Mouse (Mus musculus): ENCODE data around the gene Ifit2. TPM values are rescaled to one million over a fixed set of nuclear protein-coding genes. Genes with fewer than 3 reads are reported as not detected.
A peak's percentile ranks its signal among the peaks of the same experiment; 100 is the strongest.

The Ifit2 gene
- total and polyA plus RNA-seq, 2 experiments from 2014 or later: 8.2 to 11.5 TPM

DNA sequence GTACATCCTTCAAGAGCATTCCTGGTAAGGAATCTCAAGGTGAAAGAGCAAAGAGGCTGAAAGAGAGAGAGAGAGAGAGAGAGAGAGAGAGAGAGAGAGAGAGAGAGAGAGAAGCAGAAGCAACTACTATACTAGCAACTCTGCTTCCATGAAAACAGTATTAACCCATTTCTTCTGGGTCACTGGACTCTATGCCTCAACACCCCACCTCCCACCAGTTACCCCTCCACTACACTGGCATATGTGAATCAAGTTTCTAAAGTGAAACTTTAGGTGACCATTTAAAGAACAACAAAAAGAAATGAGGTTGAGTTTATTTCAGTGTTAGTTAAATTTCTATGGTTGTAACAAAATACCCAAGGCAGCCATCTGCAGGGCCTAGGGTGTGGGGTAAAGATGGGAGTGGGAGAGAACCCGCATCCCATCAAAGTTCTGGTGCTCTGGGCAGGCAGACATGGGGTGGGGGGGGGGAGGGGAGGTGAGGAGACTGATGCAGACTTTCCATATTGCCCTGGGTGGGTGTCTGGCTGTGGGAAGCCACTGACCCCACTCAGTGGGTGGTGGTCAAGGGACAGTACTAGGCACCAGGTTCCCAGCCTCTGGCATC lies 15.8 kb downstream of the Ifit2 start:
- WGBS: 83% methylated on average over 1 of the region's 1 CpGs
- Histone ChIP-seq H3K4me3 (ENCODE audit: low read depth, low read length) (no peak overlapping the region), H3K27ac (ENCODE audit: low read depth, low read length) (no peak overlapping the region), H3K9ac (replicated peaks; ENCODE audit: low read length, poor library complexity, severe bottlenecking) (no peak overlapping the region), H3K27me3 (ENCODE audit: insufficient read depth, low read length) (no peaks in the 10 kb centered on the region), H3K4me2 (ENCODE audit: low read depth, low read length, poor library complexity, severe bottlenecking) (no peak overlapping the region), H3K4me1 (ENCODE audit: insufficient read depth, low read length) (no peaks in the 10 kb centered on the region), H3K9me3 (ENCODE audit: low read length) (no peaks in the 10 kb centered on the region), H3K36me3 (ENCODE audit: insufficient read depth, low read length) (no peaks in the 10 kb centered on the region)
- no peak for ATAC-seq (ENCODE audit: low FRiP score)
- DNase-seq (ENCODE audit: low spot score): no peak
- no peak for TF ChIP-seq CTCF (IDR thresholded peaks at IDR 0.05)

DNA sequence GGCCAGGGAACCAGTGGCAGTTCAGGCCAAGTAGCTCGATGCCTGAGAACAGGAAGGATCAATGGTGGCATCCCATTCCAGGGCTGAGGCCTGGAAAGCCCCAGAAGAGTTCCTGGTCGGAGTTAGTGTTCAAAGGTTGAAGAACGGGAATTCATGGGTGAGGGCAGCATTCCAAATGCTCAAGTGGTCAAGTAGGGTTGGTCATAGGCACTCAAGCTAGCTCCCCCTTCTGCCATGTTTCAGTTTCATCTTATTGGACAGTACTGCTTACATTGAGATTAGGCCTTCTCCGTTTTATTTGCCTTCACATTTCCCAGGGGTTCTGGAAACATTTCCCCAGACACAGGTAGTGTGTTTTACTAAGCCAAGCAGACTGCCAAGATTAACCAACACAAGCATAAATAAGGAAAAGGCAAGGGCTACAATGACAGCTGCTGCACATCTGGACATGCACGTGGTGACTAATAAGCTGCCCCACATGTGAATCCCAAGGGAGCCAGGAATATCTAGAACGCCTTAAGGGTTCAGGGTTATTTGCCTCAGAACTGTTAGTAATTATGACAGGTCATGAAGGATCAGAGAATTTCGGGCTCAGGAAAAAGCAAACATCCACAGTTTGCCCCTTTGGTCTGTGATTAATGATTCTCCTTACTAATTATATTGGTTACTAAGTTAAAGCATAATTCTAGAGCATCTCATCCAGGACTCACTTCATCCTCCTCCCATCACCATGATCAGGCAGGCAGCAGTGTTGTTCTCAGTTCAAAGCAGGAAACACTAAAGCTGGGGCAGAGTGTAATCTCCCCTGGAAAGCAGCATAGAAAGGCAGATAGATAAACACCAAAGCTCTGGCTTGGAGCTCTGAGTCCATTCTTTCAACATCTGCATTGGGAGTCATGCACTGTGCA lies 18.7 kb downstream of the Ifit2 start:
- TF ChIP-seq CTCF (IDR thresholded peaks at IDR 0.05): no peak
- H3K4me2 ChIP-seq (ENCODE audit: low read depth, low read length, poor library complexity, severe bottlenecking): no peak overlapping the region
- WGBS: 80% methylated on average over 7 of the region's 7 CpGs
- H3K4me1 ChIP-seq (ENCODE audit: insufficient read depth, low read length): no peaks in the 10 kb centered on the region
- no peak overlapping the region for H3K27ac ChIP-seq (ENCODE audit: low read depth, low read length)
- no peak for DNase-seq (ENCODE audit: low spot score)
- 0 out of 2 replicates have a peak, but pooled peaks cover 3% of the 10 kb centered on the region for H3K36me3 ChIP-seq (ENCODE audit: insufficient read depth, low read length)
- no peak overlapping the region for H3K4me3 ChIP-seq (ENCODE audit: low read depth, low read length)
- no peak overlapping the region for H3K9ac ChIP-seq (replicated peaks; ENCODE audit: low read length, poor library complexity, severe bottlenecking)
- H3K9me3 ChIP-seq (ENCODE audit: low read length): no peaks in the 10 kb centered on the region
- ATAC-seq (ENCODE audit: low FRiP score): no peak
- H3K27me3 ChIP-seq (ENCODE audit: insufficient read depth, low read length): no peaks in the 10 kb centered on the region

DNA sequence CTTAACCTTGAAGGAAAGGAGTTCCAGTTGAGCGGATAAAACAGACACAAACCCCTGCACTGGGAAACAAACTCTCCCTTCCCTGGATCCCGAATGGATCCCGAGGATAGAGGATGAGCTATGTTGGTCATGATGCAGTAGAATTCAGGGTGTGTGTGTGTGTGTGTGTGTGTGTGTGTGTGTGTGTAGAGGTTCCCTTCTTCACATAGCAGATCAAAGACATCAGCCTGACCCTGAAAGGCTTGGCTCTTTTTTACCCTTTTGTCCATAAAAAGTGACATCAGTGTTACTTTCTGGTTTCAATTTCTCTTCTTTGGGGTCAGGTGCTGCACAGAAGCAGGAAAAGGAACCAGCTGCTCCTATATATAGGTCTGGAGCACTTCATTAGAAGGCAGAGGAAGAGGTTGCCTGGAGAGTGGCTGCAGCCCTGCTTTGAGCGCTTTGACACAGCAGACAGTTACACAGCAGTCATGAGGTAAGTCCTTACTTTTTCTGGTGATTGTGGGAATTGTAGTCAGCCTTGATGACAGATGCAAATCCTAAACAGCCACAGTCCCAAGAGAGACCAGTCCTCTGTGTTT lies 19.5 kb downstream of the Ifit2 start:
- H3K27ac ChIP-seq (ENCODE audit: low read depth, low read length): no peak overlapping the region
- no peak overlapping the region for H3K4me3 ChIP-seq (ENCODE audit: low read depth, low read length)
- 0 out of 2 replicates have a peak, but pooled peaks cover 3% of the 10 kb centered on the region for H3K36me3 ChIP-seq (ENCODE audit: insufficient read depth, low read length)
- no peaks in the 10 kb centered on the region for H3K9me3 ChIP-seq (ENCODE audit: low read length)
- WGBS: 58% methylated on average over 4 of the region's 4 CpGs
- H3K4me1 ChIP-seq (ENCODE audit: insufficient read depth, low read length): no peaks in the 10 kb centered on the region
- no peak for TF ChIP-seq CTCF (IDR thresholded peaks at IDR 0.05)
- DNase-seq (ENCODE audit: low spot score): no peak
- H3K4me2 ChIP-seq (ENCODE audit: low read depth, low read length, poor library complexity, severe bottlenecking): no peak overlapping the region
- H3K27me3 ChIP-seq (ENCODE audit: insufficient read depth, low read length): no peaks in the 10 kb centered on the region
- ATAC-seq (ENCODE audit: low FRiP score): peak; percentile 46; the same call in 1 of the 2 replicates
- H3K9ac ChIP-seq (replicated peaks; ENCODE audit: low read length, poor library complexity, severe bottlenecking): no peak overlapping the region

GRCm38 (mm10) chr19:34571080-34571479 lies 20.6 kb downstream of the Ifit2 start:
- DNase-seq (ENCODE audit: low spot score): no peak
- Histone ChIP-seq H3K4me2 (ENCODE audit: low read depth, low read length, poor library complexity, severe bottlenecking) (no peak overlapping the region), H3K36me3 (ENCODE audit: insufficient read depth, low read length) (0 out of 2 replicates have a peak, but pooled peaks cover 3% of the 10 kb centered on the region), H3K9ac (replicated peaks; ENCODE audit: low read length, poor library complexity, severe bottlenecking) (no peak overlapping the region), H3K27ac (ENCODE audit: low read depth, low read length) (no peak overlapping the region), H3K4me1 (ENCODE audit: insufficient read depth, low read length) (no peaks in the 10 kb centered on the region), H3K27me3 (ENCODE audit: insufficient read depth, low read length) (no peaks in the 10 kb centered on the region), H3K9me3 (ENCODE audit: low read length) (no peaks in the 10 kb centered on the region), H3K4me3 (ENCODE audit: low read depth, low read length) (no peak overlapping the region)
- WGBS: 91% methylated on average over 1 of the region's 1 CpGs
- ATAC-seq (ENCODE audit: low FRiP score): no peak
- no peak for TF ChIP-seq CTCF (IDR thresholded peaks at IDR 0.05)

GRCm38 (mm10) chr19:34573650-34574049 lies 23.2 kb downstream of the Ifit2 start:
- 92% methylated on average over 5 of the region's 5 CpGs for WGBS

More at GRCm38 (mm10) chr19:34573650-34574049, 23.2 kb downstream of the Ifit2 start:
- Histone ChIP-seq H3K27ac (ENCODE audit: low read depth, low read length) (no peak overlapping the region), H3K9me3 (ENCODE audit: low read length) (no peaks in the 10 kb centered on the region), H3K36me3 (ENCODE audit: insufficient read depth, low read length) (0 out of 2 replicates have a peak, but pooled peaks cover 3% of the 10 kb centered on the region), H3K4me3 (ENCODE audit: low read depth, low read length) (no peak overlapping the region), H3K27me3 (ENCODE audit: insufficient read depth, low read length) (no peaks in the 10 kb centered on the region), H3K9ac (replicated peaks; ENCODE audit: low read length, poor library complexity, severe bottlenecking) (no peak overlapping the region), H3K4me1 (ENCODE audit: insufficient read depth, low read length) (no peaks in the 10 kb centered on the region), H3K4me2 (ENCODE audit: low read depth, low read length, poor library complexity, severe bottlenecking) (no peak overlapping the region)
- no peak for ATAC-seq (ENCODE audit: low FRiP score)
- no peak for DNase-seq (ENCODE audit: low spot score)
- TF ChIP-seq CTCF (IDR thresholded peaks at IDR 0.05): no peak
